Mouse (Mus musculus): ENCODE data around the gene Fbxo44. TPM values are rescaled to one million over a fixed set of nuclear protein-coding genes. Genes with fewer than 3 reads are reported as not detected.
A peak's percentile ranks its signal among the peaks of the same experiment; 100 is the strongest.

Gene Fbxo44
- total RNA-seq, 1 experiment from 2014 or later = 3.0 TPM

DNA sequence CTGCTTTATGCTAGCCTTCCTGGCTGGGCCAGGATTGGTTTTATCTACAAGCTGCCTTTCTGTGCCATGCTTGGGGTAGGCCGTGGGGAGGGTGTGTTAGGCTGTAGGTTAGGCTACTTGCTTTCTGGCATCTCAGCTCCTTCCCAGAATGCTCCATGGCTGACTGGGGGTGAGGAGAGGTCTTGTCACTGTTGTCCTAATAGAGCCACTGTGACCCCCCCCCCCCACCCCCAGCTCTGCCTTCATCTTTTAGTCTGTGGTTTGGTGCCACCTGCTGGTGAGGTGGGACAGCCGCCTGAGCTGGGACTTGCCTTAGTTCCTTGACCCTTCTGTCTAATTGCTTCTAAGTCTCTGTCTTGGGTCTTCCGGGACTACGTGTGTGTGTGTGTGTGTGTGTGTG, 6.7 kb upstream of the Fbxo44 start:
- no peak for ATAC-seq (replicated peaks; ENCODE audit: low read depth, poor library complexity, severe bottlenecking)

DNA sequence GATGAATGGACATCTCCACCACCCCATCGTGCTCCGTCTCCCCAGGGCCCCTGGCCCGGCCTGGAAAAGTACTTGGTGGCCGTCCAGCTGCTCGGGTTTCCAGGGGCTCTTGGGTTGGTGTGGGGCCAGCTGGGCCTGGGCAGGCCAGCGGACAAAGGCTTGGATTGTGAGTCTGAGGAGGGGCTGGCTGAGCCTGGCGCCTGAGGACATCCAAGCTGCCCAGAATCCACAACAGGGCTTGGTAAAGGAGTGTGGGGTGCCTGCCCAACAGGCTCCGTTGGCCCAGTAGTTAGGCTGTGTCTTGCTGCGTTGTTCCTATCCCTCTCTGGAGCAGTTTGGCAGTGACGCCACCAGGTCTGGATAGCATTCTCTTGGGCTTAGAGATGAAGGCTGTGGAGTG, 6.1 kb upstream of the Fbxo44 start:
- ATAC-seq (replicated peaks; ENCODE audit: low read depth, poor library complexity, severe bottlenecking) = no peak

DNA sequence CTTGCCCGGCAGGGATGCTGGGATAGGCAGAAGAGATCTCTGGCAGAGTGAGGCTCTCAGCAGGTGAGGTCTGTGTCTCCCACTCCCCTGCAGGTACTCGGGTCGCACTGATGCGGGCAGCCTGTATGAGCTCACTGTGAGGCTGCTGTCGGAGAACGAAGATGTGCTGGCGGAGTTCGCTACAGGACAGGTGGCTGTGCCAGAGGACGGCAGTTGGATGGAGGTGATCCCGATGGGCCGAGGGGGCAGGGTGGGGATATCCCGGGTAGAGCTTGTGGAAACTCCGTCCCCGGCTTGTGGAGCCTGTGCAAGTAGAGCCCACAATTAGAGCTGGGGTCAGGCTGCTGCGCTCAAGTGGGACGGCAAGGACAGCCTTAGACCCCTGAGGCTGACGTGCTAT, 5.3 kb upstream of the Fbxo44 start:
- no peak for ATAC-seq (replicated peaks; ENCODE audit: low read depth, poor library complexity, severe bottlenecking)

DNA sequence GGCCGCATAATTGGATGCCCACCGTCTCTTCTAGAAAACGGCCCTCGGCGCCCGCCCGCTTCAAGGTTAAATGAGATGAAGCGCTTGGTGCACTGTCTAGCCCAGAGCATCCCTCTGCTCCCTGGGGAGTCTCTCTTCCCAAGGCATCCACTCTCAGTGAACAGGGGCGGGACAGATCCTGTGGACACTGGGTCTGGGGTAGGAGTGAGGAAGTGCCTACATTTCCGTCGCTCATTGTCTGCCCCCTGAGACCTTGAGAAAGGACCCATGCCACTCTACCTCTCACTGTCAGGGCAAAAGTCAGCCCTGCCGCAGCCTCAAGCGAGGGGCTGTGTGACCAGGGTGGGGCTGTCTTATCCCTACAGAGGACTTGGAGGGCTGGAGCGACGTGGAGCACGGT, 4.2 kb upstream of the Fbxo44 start:
- no peak for ATAC-seq (replicated peaks; ENCODE audit: low read depth, poor library complexity, severe bottlenecking)

DNA sequence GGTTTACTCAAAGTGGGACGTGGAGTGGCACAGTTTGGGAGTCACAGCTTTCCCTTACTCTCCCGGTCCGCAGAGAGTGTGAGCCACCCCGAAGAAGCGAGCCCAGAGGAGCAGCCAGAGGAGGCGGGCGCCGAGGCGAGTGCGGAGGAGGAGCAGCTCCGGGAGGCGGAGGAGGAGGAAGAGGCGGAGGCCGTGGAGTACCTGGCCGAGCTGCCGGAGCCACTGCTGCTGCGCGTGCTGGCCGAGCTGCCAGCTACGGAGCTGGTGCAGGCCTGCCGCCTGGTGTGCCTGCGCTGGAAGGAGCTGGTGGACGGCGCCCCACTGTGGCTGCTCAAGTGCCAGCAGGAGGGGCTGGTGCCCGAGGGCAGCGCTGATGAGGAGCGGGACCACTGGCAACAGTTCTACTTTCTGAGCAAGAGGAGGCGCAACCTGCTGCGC, 3.7 kb upstream of the Fbxo44 start:
- ATAC-seq (replicated peaks; ENCODE audit: low read depth, poor library complexity, severe bottlenecking) = peak; percentile 61

DNA sequence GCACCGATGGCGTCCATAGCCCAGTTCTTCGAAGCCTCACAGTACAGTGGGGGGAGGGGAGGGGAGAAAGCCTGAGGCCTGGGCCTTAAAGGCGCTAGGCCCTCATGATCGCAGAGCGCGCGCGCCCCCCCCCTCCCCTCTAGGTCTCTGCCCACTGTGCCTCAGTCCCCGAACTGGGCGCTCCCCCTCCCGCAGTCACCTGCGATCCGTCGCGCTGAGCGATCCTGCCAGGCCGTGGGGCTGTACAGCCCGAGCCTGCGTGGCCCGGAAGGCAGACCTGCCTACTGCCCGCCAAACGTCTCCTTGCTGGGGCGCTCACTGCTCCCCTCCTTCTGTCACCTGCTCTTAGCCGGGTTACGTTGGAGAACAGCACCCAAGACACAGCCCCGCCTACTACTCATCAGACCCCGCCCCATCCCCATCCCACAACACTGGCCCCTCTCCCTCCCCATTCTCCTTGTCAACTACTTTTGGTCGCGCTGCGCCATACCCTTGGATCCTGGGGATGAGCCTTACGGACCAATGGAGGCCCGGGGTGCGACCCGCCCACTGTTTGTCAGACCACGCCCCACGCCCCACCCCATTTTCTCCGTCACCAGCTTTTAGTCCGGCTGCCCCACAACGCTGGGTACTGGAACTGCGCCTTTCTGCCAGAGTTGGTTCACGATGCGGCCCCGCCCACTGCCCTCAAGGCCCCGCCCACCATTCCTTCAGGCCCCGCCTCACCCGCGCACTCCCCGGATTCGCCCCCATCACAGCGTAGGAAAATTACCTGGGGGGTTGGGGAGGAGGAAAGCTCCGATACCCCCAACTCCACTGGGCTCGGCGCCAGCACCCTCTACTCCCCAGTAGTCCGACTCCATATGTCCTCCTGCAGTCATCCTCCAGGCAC, 492 bp downstream of the Fbxo44 start:
- ATAC-seq (replicated peaks; ENCODE audit: low read depth, poor library complexity, severe bottlenecking) = peak; percentile 76

DNA sequence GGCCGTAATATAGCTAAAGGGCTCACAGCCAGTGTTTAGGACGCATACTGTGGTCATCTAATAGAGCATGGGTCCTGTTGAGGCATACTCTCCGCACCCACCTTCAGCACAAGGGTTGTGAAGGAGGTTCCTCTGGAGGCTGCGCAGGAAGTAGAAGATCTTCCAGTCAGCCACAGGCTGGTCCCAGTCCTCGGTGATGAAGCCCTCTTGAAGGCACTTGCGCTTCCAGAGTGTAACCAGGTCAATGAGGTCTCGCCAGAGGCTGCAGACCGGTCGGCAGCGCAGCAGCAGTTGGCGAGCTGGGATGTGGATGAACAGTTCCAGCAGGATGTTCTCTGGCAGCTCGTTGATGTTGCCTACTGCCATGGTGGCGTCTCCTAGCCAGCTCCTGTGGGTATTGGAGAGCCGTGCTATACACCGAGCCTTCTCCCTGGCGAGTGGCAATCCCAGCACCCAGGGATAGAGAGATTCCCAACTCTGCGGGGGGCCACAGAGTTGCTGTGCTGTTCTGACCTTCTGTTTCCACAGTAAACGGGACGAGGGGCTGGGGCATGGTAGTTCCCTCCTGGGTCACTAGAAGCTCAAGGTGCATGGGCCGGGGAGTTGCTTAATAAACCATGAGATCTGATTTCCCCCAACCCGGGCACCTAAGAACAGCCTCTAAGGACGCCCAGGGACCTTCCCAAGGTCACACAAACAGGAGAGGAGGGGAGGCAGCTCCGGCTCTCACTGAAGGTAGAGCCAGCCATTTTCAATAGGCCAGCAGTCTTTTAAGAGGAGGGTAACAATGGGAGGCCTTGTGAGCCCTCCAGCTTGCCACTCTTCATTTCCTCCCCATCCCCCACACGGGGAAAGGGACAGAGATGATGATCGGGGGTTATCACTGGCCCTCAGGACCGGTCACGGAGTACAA, 1.6 kb downstream of the Fbxo44 start:
- no peak for ATAC-seq (replicated peaks; ENCODE audit: low read depth, poor library complexity, severe bottlenecking)

DNA sequence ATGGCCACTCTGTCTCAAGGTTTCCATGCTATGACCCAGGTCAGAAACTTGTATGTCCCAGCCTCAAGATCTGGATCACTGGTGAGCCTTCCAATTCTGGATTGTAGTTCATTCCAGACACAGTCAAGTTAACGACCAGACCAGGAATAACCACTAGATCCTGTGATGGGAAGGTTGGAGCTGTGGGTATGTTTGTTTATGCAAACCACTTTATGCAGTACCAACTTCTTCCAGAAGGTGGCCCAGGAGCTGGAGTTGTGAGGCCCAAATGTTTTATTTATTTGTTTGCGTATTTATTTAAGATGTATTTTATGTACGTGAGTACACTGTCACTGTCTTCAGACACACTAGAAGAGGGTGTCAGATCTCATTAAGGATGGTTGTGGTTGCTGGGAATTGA, 5.3 kb downstream of the Fbxo44 start:
- no peak for ATAC-seq (replicated peaks; ENCODE audit: low read depth, poor library complexity, severe bottlenecking)

DNA sequence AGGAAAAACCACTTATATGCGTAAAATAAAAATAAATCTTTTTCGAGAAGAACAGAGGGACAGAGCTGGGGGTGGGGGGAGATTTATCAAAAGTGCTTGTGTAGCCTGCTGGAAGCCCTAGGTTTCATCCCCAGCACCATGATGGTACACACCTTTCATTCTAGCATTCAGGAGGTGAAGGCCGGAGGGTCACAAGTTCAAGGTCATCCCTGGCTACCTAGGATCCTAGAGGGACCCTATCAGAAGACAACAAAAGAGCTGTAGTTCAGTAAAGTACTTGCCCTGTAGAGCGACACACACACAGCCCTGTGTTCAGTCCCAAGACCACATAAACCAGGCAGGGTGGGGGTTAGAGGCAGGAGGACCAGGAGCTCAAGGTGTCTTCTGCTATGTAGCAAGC, 6.3 kb downstream of the Fbxo44 start:
- no peak for ATAC-seq (replicated peaks; ENCODE audit: low read depth, poor library complexity, severe bottlenecking)

DNA sequence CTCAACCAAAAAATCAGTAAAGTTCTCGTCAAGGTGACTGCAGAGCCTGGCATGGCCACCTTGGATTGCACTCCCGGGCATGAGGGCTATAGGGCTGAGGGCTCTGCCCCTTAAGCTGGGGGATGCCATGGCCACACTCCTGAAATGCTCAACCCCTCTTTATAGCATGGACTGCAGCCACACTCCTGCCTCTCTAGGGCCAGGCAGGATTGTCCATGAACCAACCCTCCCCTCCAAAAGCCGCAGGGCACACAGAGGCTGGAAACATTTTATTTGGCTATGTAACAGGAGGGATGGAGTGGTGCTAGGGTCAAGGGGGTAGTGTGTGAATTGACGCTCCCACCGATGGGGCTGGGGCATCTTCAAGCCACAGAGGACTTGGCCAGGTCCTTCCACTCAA, 7.7 kb downstream of the Fbxo44 start:
- no peak for ATAC-seq (replicated peaks; ENCODE audit: low read depth, poor library complexity, severe bottlenecking)

DNA sequence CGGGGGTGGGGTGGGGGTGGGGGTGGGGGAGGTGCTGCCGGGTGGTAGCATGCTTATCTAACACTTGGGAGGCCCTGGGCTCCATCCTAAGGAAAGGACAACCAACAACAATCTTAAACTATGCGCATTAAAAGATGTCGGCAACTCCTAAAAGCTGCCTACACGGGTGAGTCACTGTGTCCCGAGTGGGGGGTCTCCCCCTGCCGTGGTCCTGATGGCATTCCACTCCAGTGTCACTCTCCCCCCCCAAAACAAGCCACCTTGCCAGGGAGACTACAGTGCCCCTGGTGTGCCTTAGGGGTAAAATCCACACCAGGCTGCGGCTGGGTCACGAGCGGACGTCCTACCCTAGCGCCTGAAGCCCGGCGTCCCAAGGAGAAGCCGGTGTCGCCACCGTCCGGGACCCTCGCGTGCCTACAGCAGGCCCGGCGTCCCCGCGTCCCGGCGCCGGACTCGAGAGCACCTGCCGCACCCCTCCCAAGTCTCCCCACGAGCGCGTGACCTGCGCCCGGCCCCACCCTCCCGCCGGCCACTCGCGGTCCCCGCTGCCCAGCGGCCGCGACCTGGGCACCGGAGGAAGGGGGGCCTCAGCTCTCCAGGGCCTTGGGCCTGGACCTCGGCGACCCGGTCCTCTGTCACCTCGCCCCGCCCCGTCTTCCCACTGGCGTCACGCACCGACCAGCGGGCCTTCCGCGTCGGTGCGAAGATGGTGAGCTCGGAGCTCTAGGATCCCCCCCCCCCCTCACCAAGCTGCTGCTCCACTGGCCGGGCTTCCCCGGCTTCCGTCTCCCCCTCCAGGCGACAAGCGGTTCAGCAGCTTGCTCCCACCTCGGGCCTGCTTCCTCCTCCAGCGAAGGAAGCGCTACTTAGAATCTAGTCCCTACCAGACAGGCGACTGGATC, 8.8 kb downstream of the Fbxo44 start, which contains the start of gene Fbxo6:
Gene Fbxo6 (minus strand): TSS at position 874 of the 902 bp plus-strand sequence.
- ATAC-seq (replicated peaks; ENCODE audit: low read depth, poor library complexity, severe bottlenecking) = peak; percentile 96

DNA sequence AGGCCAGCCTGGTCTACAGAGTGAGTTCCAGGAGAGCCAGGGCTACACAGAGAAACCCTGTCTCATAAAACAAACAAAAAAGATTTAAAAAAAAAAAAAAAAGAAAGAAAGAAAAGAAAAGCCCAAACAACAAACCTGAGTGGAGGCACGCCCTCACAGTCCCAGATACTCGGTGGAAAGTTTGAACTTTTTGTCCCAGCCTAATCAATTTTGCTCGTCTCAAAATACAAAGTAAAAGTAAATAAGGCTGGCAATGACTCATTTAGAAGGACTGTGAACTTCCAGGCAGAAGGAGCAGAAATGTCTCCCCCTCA, 9.4 kb downstream of the Fbxo44 start:
- no peak for ATAC-seq (replicated peaks; ENCODE audit: low read depth, poor library complexity, severe bottlenecking)

DNA sequence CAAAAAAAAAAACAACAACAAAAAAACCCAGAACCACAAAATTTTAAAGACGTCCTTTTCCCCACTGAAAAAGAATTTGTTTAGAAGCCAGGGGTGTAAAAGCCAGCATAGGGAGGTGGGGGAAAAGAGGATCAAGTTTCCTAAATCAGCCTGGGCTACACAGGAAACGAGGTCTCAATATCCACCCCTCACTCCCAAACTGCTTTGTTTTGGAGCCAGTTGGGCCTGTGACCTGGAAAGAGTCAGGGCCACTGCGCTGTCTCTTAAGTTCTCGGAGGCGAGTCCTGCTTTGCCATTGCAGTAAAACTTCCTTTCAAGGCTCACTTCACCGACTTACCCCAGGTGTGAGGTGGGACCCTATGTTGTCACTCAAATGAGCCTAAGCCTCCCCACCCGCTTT, 10.0 kb downstream of the Fbxo44 start:
- ATAC-seq (replicated peaks; ENCODE audit: low read depth, poor library complexity, severe bottlenecking) = no peak

DNA sequence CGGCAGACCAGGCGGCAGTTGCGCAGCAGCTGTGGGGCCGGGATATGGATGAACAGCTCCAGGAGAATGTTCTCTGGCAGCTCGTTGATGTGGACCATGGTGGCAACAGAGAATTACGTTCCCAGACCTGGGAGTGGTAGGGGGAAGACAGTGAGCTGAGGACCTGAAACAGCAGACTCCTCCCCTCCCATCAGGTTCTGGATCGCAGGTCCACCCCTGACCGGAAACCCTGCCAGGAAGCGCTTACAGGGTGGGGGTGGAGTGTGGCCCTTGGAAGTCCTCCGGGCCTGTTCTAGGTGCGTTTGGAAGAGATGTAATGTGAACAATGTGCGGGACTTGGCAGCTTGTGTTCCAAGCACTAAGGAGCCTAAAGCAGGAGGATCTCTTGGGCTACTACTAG, 10.7 kb downstream of the Fbxo44 start:
- ATAC-seq (replicated peaks; ENCODE audit: low read depth, poor library complexity, severe bottlenecking) = no peak

DNA sequence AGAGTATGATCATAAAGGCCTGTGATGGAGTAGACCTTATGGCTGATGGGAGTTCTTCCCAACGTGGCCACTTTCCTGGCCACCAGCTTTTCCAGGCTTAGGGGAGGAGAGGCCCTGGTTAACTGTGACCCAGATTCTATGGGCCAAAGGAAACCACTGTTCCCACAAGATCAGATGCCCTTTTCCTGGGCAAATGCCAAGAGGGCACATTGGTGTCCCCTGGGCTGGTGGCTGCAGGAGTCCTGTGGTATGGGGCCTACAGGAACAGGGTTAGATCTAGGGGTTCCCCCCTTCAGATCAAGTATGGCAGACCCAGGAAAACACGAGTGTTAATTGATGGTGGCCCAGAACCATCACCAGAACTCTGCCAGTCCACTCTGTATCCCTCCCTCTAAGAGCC, 12.6 kb downstream of the Fbxo44 start:
- ATAC-seq (replicated peaks; ENCODE audit: low read depth, poor library complexity, severe bottlenecking) = no peak

DNA sequence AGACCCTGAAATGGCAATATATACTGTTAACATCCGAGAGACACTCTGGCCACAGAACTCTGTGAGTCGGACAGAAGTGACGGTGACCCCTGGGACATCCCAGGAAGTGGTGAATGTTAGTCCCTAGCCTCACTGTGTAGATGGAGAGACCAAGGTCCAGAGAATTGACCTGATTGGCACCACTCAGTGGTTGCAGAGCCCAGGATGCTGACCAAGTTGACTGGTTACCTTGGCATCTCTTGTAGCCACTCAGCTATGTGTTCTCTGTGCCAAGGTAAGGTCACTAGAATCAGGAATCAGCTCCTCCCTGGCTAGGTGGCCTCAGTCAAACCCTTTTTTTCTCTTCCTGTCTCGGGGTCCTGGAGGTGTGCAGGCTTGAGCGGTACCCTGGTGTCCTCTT, 16.6 kb downstream of the Fbxo44 start:
- ATAC-seq (replicated peaks; ENCODE audit: low read depth, poor library complexity, severe bottlenecking) = no peak

DNA sequence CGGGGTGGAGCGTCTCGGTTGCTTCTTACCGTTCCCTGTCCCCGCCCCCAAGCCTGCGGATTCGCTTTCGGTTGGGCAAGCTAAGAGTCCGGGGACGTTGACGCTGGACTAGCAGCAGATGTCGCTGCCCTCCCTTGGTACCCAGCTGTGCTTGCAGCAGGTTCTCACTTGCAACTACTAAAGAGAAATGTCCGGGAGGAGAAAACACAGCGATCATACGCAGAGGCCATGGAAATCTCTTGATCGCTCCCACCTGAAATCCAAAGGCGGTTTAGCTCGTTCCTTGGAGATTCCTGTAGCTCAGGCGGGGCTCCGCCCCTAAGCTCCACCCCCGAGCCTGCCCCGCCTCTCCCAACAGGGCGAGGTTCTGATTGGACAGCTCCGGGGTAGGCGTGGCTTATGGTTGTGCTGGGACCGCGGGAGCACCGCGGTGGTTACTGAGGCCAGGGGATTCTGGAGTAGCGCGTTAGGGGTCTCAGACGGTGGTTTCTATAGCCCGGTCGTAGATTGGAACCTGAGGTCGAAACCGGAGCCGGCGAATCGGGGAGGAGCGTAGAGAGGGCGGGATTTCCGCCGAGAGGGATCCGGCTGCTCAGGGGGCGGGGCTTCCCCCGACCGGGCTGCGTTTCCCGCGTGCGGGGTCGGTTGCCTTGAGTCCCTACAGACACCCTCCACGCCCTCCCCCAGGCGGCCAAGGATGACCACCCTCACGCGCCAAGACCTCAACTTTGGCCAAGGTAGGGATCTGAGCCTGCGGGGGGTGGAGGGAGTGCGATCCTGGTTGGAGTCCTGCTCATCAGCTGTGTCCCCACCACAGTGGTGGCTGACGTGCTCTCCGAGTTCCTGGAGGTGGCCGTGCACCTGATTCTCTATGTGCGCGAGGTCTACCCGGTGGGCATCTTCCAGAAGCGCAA, 19.9 kb downstream of the Fbxo44 start:
- peak; percentile 92 for ATAC-seq (replicated peaks; ENCODE audit: low read depth, poor library complexity, severe bottlenecking)

DNA sequence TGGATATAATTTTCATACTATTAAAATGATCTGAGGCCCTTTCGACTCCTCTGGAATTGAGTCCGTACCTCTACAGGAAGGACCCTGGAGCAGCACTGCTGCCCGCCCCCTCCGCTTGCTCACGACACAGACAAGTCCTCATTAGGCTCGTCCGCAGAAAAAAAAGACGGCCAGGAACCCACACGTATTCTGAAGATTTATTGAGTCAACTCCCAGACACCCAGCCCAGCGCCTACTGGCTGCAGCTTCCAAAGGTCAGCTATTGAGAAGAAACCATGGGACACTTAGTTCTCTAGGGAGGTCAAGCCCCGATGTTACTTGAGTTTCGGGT, 20.6 kb downstream of the Fbxo44 start:
- ATAC-seq (replicated peaks; ENCODE audit: low read depth, poor library complexity, severe bottlenecking) = peak; percentile 44

DNA sequence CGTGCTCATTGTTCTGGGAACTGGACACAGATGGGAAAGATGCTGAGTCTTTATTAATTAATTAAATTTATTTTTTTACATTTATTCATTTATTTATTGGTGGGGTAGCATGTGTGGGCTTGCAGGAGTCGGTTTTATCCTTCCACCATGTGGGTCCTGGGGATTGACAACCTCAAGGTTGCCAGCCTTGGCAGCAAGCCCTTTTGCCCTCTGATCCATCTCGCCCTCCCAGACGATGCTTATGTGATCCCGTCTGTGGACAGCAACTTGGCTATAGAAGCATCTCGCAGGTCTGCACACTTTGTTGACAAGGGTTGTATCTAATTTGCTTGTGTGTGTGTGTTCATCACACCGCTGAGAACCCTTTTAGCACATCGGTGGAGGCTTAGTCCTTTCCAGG, 22.8 kb downstream of the Fbxo44 start:
- no peak for ATAC-seq (replicated peaks; ENCODE audit: low read depth, poor library complexity, severe bottlenecking)

Data from common myeloid progenitor, adult 5-6 weeks (primary cell).